Mouse (Mus musculus) bone marrow, adult 2 months (tissue): ENCODE measurements around the gene Pla2g15.

Experiments
- CTCF ChIP-seq: fragments of 200-500 bp; IDR thresholded peaks from 2 replicates; pipeline ENCODE4 v1.5.1; 2011; ENCODE audit warnings: low read length, control low read depth; ENCODE audit not compliant: control insufficient read depth, insufficient read depth
- POLR2A ChIP-seq: fragments of 200-500 bp; IDR thresholded peaks from 2 replicates; pipeline ENCODE4 v1.6.1; 2011; ENCODE audit warnings: low read depth, mild to moderate bottlenecking, control low read depth, low read length, borderline replicate concordance; ENCODE audit not compliant: control insufficient read depth

- TF ChIP-seq CTCF: no peak
- no peak for TF ChIP-seq POLR2A
These were observed 7.2 kb downstream of the Pla2g15 start for GRCm38 (mm10) chr8:106157419-106157818.
